Mouse (Mus musculus) limb, embryonic 12.5 days (tissue): ENCODE results near the gene Abcc9. TPM values are rescaled to one million over a fixed set of nuclear protein-coding genes. Genes with fewer than 3 reads are reported as not detected.

ENCODE experiments used
- ATAC-seq: fragments of 200-750 bp; cut with Nextera tagmentation; 2 replicates; pipeline ENCODE4 v1.8.0; 2017; ENCODE audit warnings: low read depth, moderate TSS enrichment; ENCODE audit not compliant: insufficient number of reproducible peaks, insufficient read depth, low FRiP score, low TSS enrichment
- H3K27ac ChIP-seq: fragments of 300-500 bp; sonication (generic); 2 replicates; pipeline ENCODE4 v1.5.1; 2016; ENCODE audit warnings: mild to moderate bottlenecking, moderate library complexity
- H3K27me3 ChIP-seq: fragments of 300-500 bp; sonication (generic); 2 replicates; pipeline ENCODE4 v1.6.1; 2016; ENCODE audit warnings: mild to moderate bottlenecking, moderate library complexity
- H3K36me3 ChIP-seq: fragments of 300-500 bp; sonication (generic); 2 replicates; pipeline ENCODE4 v1.6.1; 2016; ENCODE audit warnings: mild to moderate bottlenecking, moderate library complexity
- H3K4me1 ChIP-seq: fragments of 300-500 bp; sonication (generic); replicated peaks from 2 replicates; pipeline ENCODE4 v1.6.1; 2016
- H3K4me2 ChIP-seq: fragments of 300-500 bp; sonication (generic); 2 replicates; pipeline ENCODE4 v1.6.1; 2016; ENCODE audit warnings: mild to moderate bottlenecking, moderate library complexity
- H3K4me3 ChIP-seq: fragments of 300-500 bp; sonication (generic); replicated peaks from 2 replicates; pipeline ENCODE4 v1.5.1; 2016; ENCODE audit warnings: mild to moderate bottlenecking
- H3K9ac ChIP-seq: fragments of 300-500 bp; sonication (generic); replicated peaks from 2 replicates; pipeline ENCODE4 v1.6.1; 2016; ENCODE audit warnings: mild to moderate bottlenecking, moderate library complexity
- H3K9me3 ChIP-seq: fragments of 300-500 bp; sonication (generic); 2 replicates; pipeline ENCODE4 v1.6.1; 2016; ENCODE audit warnings: mild to moderate bottlenecking, moderate library complexity
- WGBS: fragments of 180-500 bp; shearing (Covaris S2); methylation state at CpG from one replicate; pipeline ENCODE4 v1.1.7; 2016; 5-methylcytosine and 5-hydroxymethylcytosine counted together
- polyA plus RNA-seq: library from polyadenylated mRNA; unstranded; fragments of >200 nt; fragmentation: Nextera tagmentation; extraction: Ambion mirVana; gene quantifications from 2 replicates; pipeline ENCODE4 v1.2.1, GENCODE M21; 2016

Abcc9 gene
- polyA plus RNA-seq = 0.53 and 0.73 TPM in 2 replicates

- Histone ChIP-seq H3K27me3 (peaks cover 22% of the 10 kb centered on the region), H3K4me1 (no peaks in the 10 kb centered on the region), H3K36me3 (no peaks in the 10 kb centered on the region), H3K27ac (no peak within 1 kb of the TSS), H3K4me3 (peak within 1 kb of the TSS; percentile 45), H3K4me2 (peak within 1 kb of the TSS; percentile 79), H3K9ac (peak within 1 kb of the TSS; percentile 58), H3K9me3 (no peaks in the 10 kb centered on the region)
- peak; percentile 78 for ATAC-seq
- WGBS = 8% methylated on average over 36 of the region's 36 CpGs
Measured at GRCm38 (mm10) chr6:142701652-142702637, at the start of gene Abcc9. TSS of gene Abcc9 (minus strand) at chr6:142702315.

- Histone ChIP-seq H3K4me1 (no peaks in the 10 kb centered on the region), H3K9me3 (no peaks in the 10 kb centered on the region), H3K9ac (no peak overlapping the region), H3K27ac (no peak overlapping the region), H3K36me3 (no peaks in the 10 kb centered on the region), H3K4me2 (no peak overlapping the region), H3K4me3 (no peak overlapping the region), H3K27me3 (peaks cover 29% of the 10 kb centered on the region)
- 50% methylated on average over 9 of the region's 9 CpGs for WGBS
- ATAC-seq = no peak
Measured at GRCm38 (mm10) chr6:142751365-142751764, 49.2 kb upstream of the Abcc9 start.

GRCm38 (mm10) chr6:142748057-142748708 is 46.1 kb upstream of the Abcc9 start:
- H3K4me3 ChIP-seq = no peak overlapping the region
- H3K27ac ChIP-seq = no peak overlapping the region
- no peaks in the 10 kb centered on the region for H3K36me3 ChIP-seq
- no peaks in the 10 kb centered on the region for H3K9me3 ChIP-seq
- H3K4me1 ChIP-seq = no peaks in the 10 kb centered on the region
- no peak overlapping the region for H3K9ac ChIP-seq
- no peak overlapping the region for H3K4me2 ChIP-seq
- peaks cover 4% of the 10 kb centered on the region; the same call in 1 of the 2 replicates for H3K27me3 ChIP-seq
- WGBS = 84% methylated on average over 8 of the region's 8 CpGs
- ATAC-seq = no peak

GRCm38 (mm10) chr6:142747165-142747564 is 45.0 kb upstream of the Abcc9 start:
- no peaks in the 10 kb centered on the region for H3K4me1 ChIP-seq
- 86% methylated on average over 2 of the region's 2 CpGs for WGBS

GRCm38 (mm10) chr6:142746765-142747164 is 44.6 kb upstream of the Abcc9 start:
- Histone ChIP-seq H3K9me3 (no peaks in the 10 kb centered on the region), H3K27me3 (no peaks in the 10 kb centered on the region), H3K4me3 (no peak overlapping the region), H3K4me2 (no peak overlapping the region), H3K27ac (no peak overlapping the region), H3K4me1 (no peaks in the 10 kb centered on the region), H3K36me3 (no peaks in the 10 kb centered on the region), H3K9ac (no peak overlapping the region)
- WGBS = 86% methylated on average over 7 of the region's 7 CpGs
- ATAC-seq = no peak

More at GRCm38 (mm10) chr6:142747165-142747564, 45.0 kb upstream of the Abcc9 start:
- no peak overlapping the region for H3K4me2 ChIP-seq
- no peaks in the 10 kb centered on the region for H3K9me3 ChIP-seq
- no peak for ATAC-seq
- no peaks in the 10 kb centered on the region for H3K36me3 ChIP-seq
- no peak overlapping the region for H3K27ac ChIP-seq
- no peak overlapping the region for H3K4me3 ChIP-seq
- H3K9ac ChIP-seq = no peak overlapping the region
- H3K27me3 ChIP-seq = no peaks in the 10 kb centered on the region

GRCm38 (mm10) chr6:142745484-142745883 is 43.4 kb upstream of the Abcc9 start:
- WGBS = 91% methylated on average over 5 of the region's 5 CpGs
- no peaks in the 10 kb centered on the region for H3K9me3 ChIP-seq
- no peak overlapping the region for H3K4me3 ChIP-seq
- H3K4me2 ChIP-seq = no peak overlapping the region
- no peaks in the 10 kb centered on the region for H3K27me3 ChIP-seq
- no peaks in the 10 kb centered on the region for H3K36me3 ChIP-seq
- no peaks in the 10 kb centered on the region for H3K4me1 ChIP-seq
- no peak overlapping the region for H3K9ac ChIP-seq
- no peak overlapping the region for H3K27ac ChIP-seq
- ATAC-seq = no peak

- no peak for ATAC-seq
- no peaks in the 10 kb centered on the region for H3K27me3 ChIP-seq
- no peak overlapping the region for H3K4me3 ChIP-seq
- no peaks in the 10 kb centered on the region for H3K36me3 ChIP-seq
- WGBS = 49% methylated on average over 4 of the region's 4 CpGs
- H3K4me1 ChIP-seq = no peaks in the 10 kb centered on the region
- no peak overlapping the region for H3K27ac ChIP-seq
- no peak overlapping the region for H3K9ac ChIP-seq
- H3K9me3 ChIP-seq = no peaks in the 10 kb centered on the region
- no peak overlapping the region for H3K4me2 ChIP-seq
Measured at GRCm38 (mm10) chr6:142743193-142743592, 41.1 kb upstream of the Abcc9 start.

GRCm38 (mm10) chr6:142741763-142742162 is 39.6 kb upstream of the Abcc9 start:
- Histone ChIP-seq H3K27ac (no peak overlapping the region), H3K36me3 (no peaks in the 10 kb centered on the region), H3K9ac (no peak overlapping the region), H3K4me2 (no peak overlapping the region), H3K4me1 (no peaks in the 10 kb centered on the region), H3K27me3 (no peaks in the 10 kb centered on the region), H3K9me3 (no peaks in the 10 kb centered on the region), H3K4me3 (no peak overlapping the region)
- no peak for ATAC-seq
- 93% methylated on average over 6 of the region's 6 CpGs for WGBS

- Histone ChIP-seq H3K4me2 (no peak overlapping the region), H3K4me3 (no peak overlapping the region), H3K9ac (no peak overlapping the region), H3K4me1 (no peaks in the 10 kb centered on the region), H3K27me3 (peaks cover 3% of the 10 kb centered on the region; the same call in 1 of the 2 replicates), H3K27ac (no peak overlapping the region), H3K9me3 (no peaks in the 10 kb centered on the region), H3K36me3 (no peaks in the 10 kb centered on the region)
- no peak for ATAC-seq
- 78% methylated on average over 6 of the region's 6 CpGs for WGBS
Measured at GRCm38 (mm10) chr6:142738637-142739036, 36.5 kb upstream of the Abcc9 start.

- no peaks in the 10 kb centered on the region for H3K36me3 ChIP-seq
- no peak for ATAC-seq
- no peak overlapping the region for H3K27ac ChIP-seq
- 90% methylated on average over 2 of the region's 2 CpGs for WGBS
- H3K9ac ChIP-seq = no peak overlapping the region
- H3K4me3 ChIP-seq = no peak overlapping the region
- H3K27me3 ChIP-seq = peaks cover 3% of the 10 kb centered on the region; the same call in 1 of the 2 replicates
- H3K4me1 ChIP-seq = no peaks in the 10 kb centered on the region
- H3K4me2 ChIP-seq = no peak overlapping the region
- H3K9me3 ChIP-seq = no peaks in the 10 kb centered on the region
Measured at GRCm38 (mm10) chr6:142738225-142738624, 36.1 kb upstream of the Abcc9 start.

- H3K36me3 ChIP-seq = no peaks in the 10 kb centered on the region
- no peaks in the 10 kb centered on the region for H3K4me1 ChIP-seq
- no peak overlapping the region for H3K27ac ChIP-seq
- H3K4me3 ChIP-seq = no peak overlapping the region
- H3K9me3 ChIP-seq = no peaks in the 10 kb centered on the region
- peaks cover 3% of the 10 kb centered on the region; the same call in 1 of the 2 replicates for H3K27me3 ChIP-seq
- WGBS = 49% methylated on average over 8 of the region's 8 CpGs
- ATAC-seq = no peak
- H3K4me2 ChIP-seq = no peak overlapping the region
- no peak overlapping the region for H3K9ac ChIP-seq
Measured at GRCm38 (mm10) chr6:142735302-142736005, 33.3 kb upstream of the Abcc9 start.
